Mouse (Mus musculus) kidney, embryonic 15.5 days (tissue): Measurements from ENCODE around the gene Hist1h4f. TPM values are rescaled to one million over a fixed set of nuclear protein-coding genes. Genes with fewer than 3 reads are reported as not detected.
"Not testable (repeated sequence)": the region's sequence is repeated elsewhere in the genome, so short reads cannot be mapped to it uniquely, and the experiment has no call there.

Experiments used
- ATAC-seq: fragments of 200-750 bp; cut with Nextera tagmentation; replicated peaks from 2 replicates; pipeline ENCODE4 v1.8.0; 2017; ENCODE audit warnings: moderate TSS enrichment; ENCODE audit not compliant: low FRiP score
- H3K27ac ChIP-seq: fragments of 300-500 bp; sonication (generic); 2 replicates; pipeline ENCODE4 v1.5.1; 2015; ENCODE audit warnings: mild to moderate bottlenecking, inconsistent platforms
- H3K27me3 ChIP-seq: fragments of 300-500 bp; sonication (generic); 2 replicates; pipeline ENCODE4 v1.6.1; 2015; ENCODE audit warnings: inconsistent platforms
- H3K36me3 ChIP-seq: fragments of 300-500 bp; sonication (generic); 2 replicates; pipeline ENCODE4 v1.6.1; 2015; ENCODE audit warnings: inconsistent platforms
- H3K4me1 ChIP-seq: fragments of 300-500 bp; sonication (generic); 2 replicates; pipeline ENCODE4 v1.6.1; 2015; ENCODE audit warnings: inconsistent platforms
- H3K4me2 ChIP-seq: fragments of 300-500 bp; sonication (generic); 2 replicates; pipeline ENCODE4 v1.6.1; 2015; ENCODE audit warnings: moderate library complexity, mild to moderate bottlenecking, inconsistent platforms
- H3K4me3 ChIP-seq: fragments of 300-500 bp; sonication (generic); replicated peaks from 2 replicates; pipeline ENCODE4 v1.5.1; 2015; ENCODE audit warnings: mild to moderate bottlenecking, inconsistent platforms
- H3K9ac ChIP-seq: fragments of 300-500 bp; sonication (generic); 2 replicates; pipeline ENCODE4 v1.6.1; 2015; ENCODE audit warnings: mild to moderate bottlenecking, inconsistent platforms
- H3K9me3 ChIP-seq: fragments of 300-500 bp; sonication (generic); replicated peaks from 2 replicates; pipeline ENCODE4 v1.6.1; 2016; ENCODE audit warnings: inconsistent platforms
- WGBS: fragments of 180-500 bp; shearing (Covaris S2); methylation state at CpG from one replicate; pipeline ENCODE4 v1.1.7; 2015; ENCODE audit warnings: mixed read lengths; 5-methylcytosine and 5-hydroxymethylcytosine counted together
- polyA plus RNA-seq: library from polyadenylated mRNA; unstranded; fragments of >200 nt; fragmentation: Nextera tagmentation; extraction: Ambion mirVana; gene quantifications from 2 replicates; pipeline ENCODE4 v1.2.1, GENCODE M21; 2015

The Hist1h4f gene
- polyA plus RNA-seq, 1 experiment from 2014 or later, result 0.96 TPM

- not testable (repeated sequence) for H3K4me1 ChIP-seq, H3K36me3 ChIP-seq, H3K9me3 ChIP-seq, H3K27me3 ChIP-seq
- peak; percentile 97 for ATAC-seq
- WGBS, result under 1% methylated on average over 57 of the region's 67 CpGs
- H3K27ac ChIP-seq, result peak within 1 kb of the TSS; percentile 99
- peak within 1 kb of the TSS; percentile 48 for H3K4me3 ChIP-seq
- H3K9ac ChIP-seq, result peak within 1 kb of the TSS; percentile 55
- H3K4me2 ChIP-seq, result peak within 1 kb of the TSS; percentile 69
Measured at GRCm38 (mm10) chr13:23561883-23562659, 10.6 kb upstream of the Hist1h4f start, which contains the start of gene Hist1h3e. TSS of gene Hist1h3e (minus strand) at chr13:23562369.

GRCm38 (mm10) chr13:23561531-23561882, 10.1 kb upstream of the Hist1h4f start:
- H3K9me3 ChIP-seq, ATAC-seq, H3K36me3 ChIP-seq, H3K4me1 ChIP-seq, H3K27me3 ChIP-seq: not testable (repeated sequence)
- WGBS, result 0% methylated on average over 2 of the region's 5 CpGs
- peak overlapping the region; percentile 48 for H3K4me3 ChIP-seq
- H3K27ac ChIP-seq, result peak overlapping the region; percentile 99
- peak overlapping the region; percentile 69 for H3K4me2 ChIP-seq
- H3K9ac ChIP-seq, result peak overlapping the region; percentile 55; the same call in 1 of the 2 replicates

GRCm38 (mm10) chr13:23560699-23561098, 9.3 kb upstream of the Hist1h4f start:
- not testable (repeated sequence) for H3K27me3 ChIP-seq, H3K9ac ChIP-seq, ATAC-seq, H3K9me3 ChIP-seq, H3K36me3 ChIP-seq, H3K4me1 ChIP-seq
- peak overlapping the region; percentile 11; the same call in 1 of the 2 replicates for H3K4me3 ChIP-seq
- 14% methylated on average over 2 of the region's 2 CpGs for WGBS
- H3K27ac ChIP-seq, result peak overlapping the region; percentile 71; the same call in 1 of the 2 replicates
- H3K4me2 ChIP-seq, result peak overlapping the region; percentile 27

GRCm38 (mm10) chr13:23556906-23557305, 5.5 kb upstream of the Hist1h4f start:
- Histone ChIP-seq H3K4me2 (peak overlapping the region; percentile 87), H3K4me1 (peaks cover 20% of the 10 kb centered on the region), H3K27ac (peak overlapping the region; percentile 99), H3K4me3 (no peak overlapping the region), H3K27me3 (no peaks in the 10 kb centered on the region), H3K9me3 (no peaks in the 10 kb centered on the region), H3K9ac (no peak overlapping the region), H3K36me3 (no peaks in the 10 kb centered on the region)
- no peak for ATAC-seq
- WGBS, result 61% methylated on average over 3 of the region's 3 CpGs

GRCm38 (mm10) chr13:23555839-23556416, 4.5 kb upstream of the Hist1h4f start:
- Histone ChIP-seq H3K36me3 (no peaks in the 10 kb centered on the region), H3K4me2 (peak overlapping the region; percentile 87), H3K9ac (peak overlapping the region; percentile 87), H3K4me3 (peak overlapping the region; percentile 63), H3K27ac (peak overlapping the region; percentile 99), H3K27me3 (no peaks in the 10 kb centered on the region), H3K9me3 (no peaks in the 10 kb centered on the region), H3K4me1 (peaks cover 22% of the 10 kb centered on the region)
- ATAC-seq, result peak; percentile 82
- WGBS, result under 1% methylated on average over 18 of the region's 18 CpGs

GRCm38 (mm10) chr13:23554925-23555838, 3.7 kb upstream of the Hist1h4f start:
- Histone ChIP-seq H3K27ac (peak overlapping the region; percentile 99), H3K9ac (peak overlapping the region; percentile 87), H3K4me1 (peaks cover 24% of the 10 kb centered on the region), H3K9me3 (no peaks in the 10 kb centered on the region), H3K4me3 (peak overlapping the region; percentile 63), H3K4me2 (peak overlapping the region; percentile 87), H3K36me3 (no peaks in the 10 kb centered on the region), H3K27me3 (no peaks in the 10 kb centered on the region)
- under 1% methylated on average over 54 of the region's 54 CpGs for WGBS
- peak; percentile 91 for ATAC-seq

- no peaks in the 10 kb centered on the region for H3K27me3 ChIP-seq
- no peak for ATAC-seq
- no peaks in the 10 kb centered on the region for H3K9me3 ChIP-seq
- H3K4me1 ChIP-seq, result peaks cover 24% of the 10 kb centered on the region
- H3K9ac ChIP-seq, result peak overlapping the region; percentile 87
- H3K4me2 ChIP-seq, result peak overlapping the region; percentile 87
- 23% methylated on average over 9 of the region's 9 CpGs for WGBS
- H3K27ac ChIP-seq, result peak overlapping the region; percentile 99
- peak overlapping the region; percentile 63 for H3K4me3 ChIP-seq
- no peaks in the 10 kb centered on the region for H3K36me3 ChIP-seq
Measured at GRCm38 (mm10) chr13:23554393-23554792, 2.9 kb upstream of the Hist1h4f start.

- H3K27me3 ChIP-seq, result no peaks in the 10 kb centered on the region
- no peaks in the 10 kb centered on the region for H3K36me3 ChIP-seq
- ATAC-seq, result no peak
- peaks cover 24% of the 10 kb centered on the region for H3K4me1 ChIP-seq
- no peaks in the 10 kb centered on the region for H3K9me3 ChIP-seq
- H3K4me3 ChIP-seq, result no peak within 1 kb of the TSS
- no peak within 1 kb of the TSS for H3K9ac ChIP-seq
- peak within 1 kb of the TSS; percentile 99 for H3K27ac ChIP-seq
- H3K4me2 ChIP-seq, result peak within 1 kb of the TSS; percentile 65
Measured at GRCm38 (mm10) chr13:23552962-23553361, 1.5 kb upstream of the Hist1h4f start, which contains the start of gene Hist1h1d. TSS of gene Hist1h1d (plus strand) at chr13:23553262.

GRCm38 (mm10) chr13:23551931-23552914, 775 bp upstream of the Hist1h4f start:
- ATAC-seq, result no peak
- WGBS, result 52% methylated on average over 8 of the region's 8 CpGs
- Histone ChIP-seq H3K9me3 (no peaks in the 10 kb centered on the region), H3K4me2 (peak overlapping the region; percentile 65), H3K4me1 (peaks cover 24% of the 10 kb centered on the region), H3K36me3 (no peaks in the 10 kb centered on the region), H3K4me3 (peak overlapping the region; percentile 51), H3K27me3 (no peaks in the 10 kb centered on the region), H3K9ac (peak overlapping the region; percentile 39; the same call in 1 of the 2 replicates), H3K27ac (peak overlapping the region; percentile 94)

- peaks cover 20% of the 10 kb centered on the region for H3K4me1 ChIP-seq
- no peaks in the 10 kb centered on the region for H3K27me3 ChIP-seq
- peak overlapping the region; percentile 94 for H3K27ac ChIP-seq
- H3K36me3 ChIP-seq, result no peaks in the 10 kb centered on the region
- peak overlapping the region; percentile 65 for H3K4me2 ChIP-seq
- peak overlapping the region; percentile 51 for H3K4me3 ChIP-seq
- no peak for ATAC-seq
- under 1% methylated on average over 3 of the region's 3 CpGs for WGBS
- peak overlapping the region; percentile 49 for H3K9ac ChIP-seq
- no peaks in the 10 kb centered on the region for H3K9me3 ChIP-seq
Measured at GRCm38 (mm10) chr13:23550761-23551145, 695 bp downstream of the Hist1h4f start.

GRCm38 (mm10) chr13:23546694-23547093, 4.8 kb downstream of the Hist1h4f start:
- Histone ChIP-seq H3K4me3 (no peak overlapping the region), H3K9me3 (no peaks in the 10 kb centered on the region), H3K27ac (peak overlapping the region; percentile 54), H3K9ac (no peak overlapping the region), H3K36me3 (no peaks in the 10 kb centered on the region), H3K4me2 (no peak overlapping the region), H3K27me3 (no peaks in the 10 kb centered on the region), H3K4me1 (peaks cover 14% of the 10 kb centered on the region)
- no peak for ATAC-seq
- WGBS, result 64% methylated on average over 5 of the region's 5 CpGs
